Mouse (Mus musculus): ENCODE measurements around the gene Wdr60. TPM values are rescaled to one million over a fixed set of nuclear protein-coding genes. Genes with fewer than 3 reads are reported as not detected.

Gene Wdr60
- 5.0 and 7.7 TPM in 2 replicates for polyA plus RNA-seq (2012)

DNA sequence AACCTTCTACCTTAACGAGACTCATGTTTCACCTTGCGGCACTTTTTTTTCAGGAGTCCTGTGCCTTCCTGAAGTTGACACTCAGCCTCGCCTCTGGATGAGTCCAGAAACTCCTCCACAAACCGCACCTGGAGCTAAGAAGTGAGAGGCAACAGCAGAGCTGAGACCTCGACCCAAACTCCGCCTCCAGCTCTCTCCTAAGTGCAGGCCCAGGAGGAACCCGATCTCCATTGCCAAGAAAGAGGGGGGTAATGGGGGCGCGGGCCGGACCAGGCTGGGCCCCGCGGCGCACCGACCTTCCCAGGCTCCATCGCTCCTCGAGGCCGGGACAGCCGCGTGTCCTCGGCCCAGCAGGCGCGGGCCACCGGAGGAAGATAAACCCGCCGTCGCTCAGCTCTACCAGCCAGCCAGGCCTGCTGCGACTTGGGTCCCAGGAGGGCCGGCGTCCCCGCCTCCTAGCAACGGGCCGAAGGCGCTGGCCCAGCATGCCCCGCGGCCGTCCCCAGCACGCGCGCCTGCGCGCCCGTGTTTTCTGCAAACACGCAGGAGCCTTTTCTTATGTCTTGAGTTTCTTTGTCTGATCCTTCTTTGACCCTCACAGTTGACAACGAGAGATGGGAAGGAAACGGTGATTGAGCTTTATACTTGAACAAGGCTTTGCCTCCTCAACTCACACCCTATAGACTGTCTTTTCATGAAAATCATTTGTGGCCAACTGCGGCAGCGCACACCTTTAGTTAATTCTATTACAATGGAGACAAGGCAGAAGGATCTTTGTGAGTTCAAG, at the start of gene Wdr60:
Gene Wdr60 (minus strand): TSS at position 468 of the 787 bp plus-strand sequence.

DNA sequence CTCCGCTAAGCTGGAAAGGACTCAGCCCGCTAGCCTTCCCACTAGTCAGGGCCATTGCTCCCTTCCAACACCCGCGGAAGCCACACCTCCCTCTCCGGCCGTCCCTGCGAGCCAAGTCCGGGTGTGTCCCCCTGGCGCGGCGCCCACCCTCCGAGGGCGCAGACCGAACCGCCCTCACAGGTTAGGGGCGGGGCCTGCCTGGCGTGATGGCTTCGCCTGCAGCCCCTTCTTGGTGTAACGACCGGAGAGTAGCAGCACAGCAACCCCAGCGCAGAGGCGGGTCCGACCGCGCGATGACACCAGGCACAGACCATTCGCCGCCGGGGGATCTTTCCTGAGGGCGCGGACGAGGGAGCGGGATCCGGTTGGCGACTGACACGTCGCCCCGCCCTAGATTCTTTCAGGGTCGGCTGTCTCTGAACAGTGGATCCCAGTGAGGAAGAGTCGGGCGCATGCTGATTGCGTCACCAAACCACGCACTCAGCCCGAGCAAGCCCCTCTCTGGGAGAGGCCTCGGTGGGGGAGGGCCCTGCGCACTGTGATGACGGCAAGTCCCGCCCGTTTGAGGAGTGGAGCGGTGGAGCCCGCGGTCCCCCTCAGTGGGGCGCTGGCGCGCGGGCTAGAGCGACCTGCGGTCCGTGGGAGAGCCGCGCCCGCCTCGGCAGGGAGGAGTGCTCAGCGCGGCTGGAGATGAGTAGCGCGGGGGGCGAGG, 18.0 kb upstream of the Wdr60 start, which contains the start of gene Esyt2:
Gene Esyt2 (plus strand): TSS at position 544 of the 712 bp plus-strand sequence.

DNA sequence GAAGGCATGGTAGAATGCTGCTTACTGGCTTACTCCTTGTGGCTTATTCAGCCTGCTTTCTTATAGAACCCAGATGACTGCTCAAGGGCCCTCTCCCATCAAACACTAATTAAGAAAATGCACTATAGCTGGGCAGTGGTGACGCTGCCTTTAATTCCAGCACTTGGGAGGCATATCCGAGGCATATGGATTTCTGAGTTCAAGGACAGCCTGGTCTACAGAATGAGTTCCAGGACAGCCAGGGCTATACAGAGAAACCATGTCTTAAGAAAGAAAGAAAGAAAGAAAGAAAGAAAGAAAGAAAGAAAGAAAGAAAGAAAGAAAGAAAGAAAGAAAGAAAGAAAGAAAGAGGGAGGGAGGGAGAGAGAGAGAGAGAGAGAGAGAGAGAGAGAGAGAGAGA, 12.3 kb upstream of the Wdr60 start, which contains the start of gene Gm11027:
Gene Gm11027 (plus strand): TSS at position 301 of the 400 bp plus-strand sequence.

Other genes with a start within 250 kb of the Wdr60 start
- gene Zfp386, start 215.3 kb downstream of the Wdr60 start, polyA plus RNA-seq (2012), result 2.2 and 2.8 TPM in 2 replicates
- gene Vipr2, start 185.3 kb downstream of the Wdr60 start, polyA plus RNA-seq (2012), result 3.5 and 4.1 TPM in 2 replicates
- gene Gm11027, start 12.4 kb upstream of the Wdr60 start, polyA plus RNA-seq (2012), result not detected in 2 replicates
- 12.2 and 15.8 TPM in 2 replicates for gene Esyt2, start 18.2 kb upstream of the Wdr60 start, polyA plus RNA-seq (2012)
- gene Ncapg2, start 142.4 kb upstream of the Wdr60 start, polyA plus RNA-seq (2012), result 13.9 and 29.4 TPM in 2 replicates
- 0.03 TPM in 1 of 2 replicates, not detected in the other for gene Ptprn2, start 222.7 kb upstream of the Wdr60 start, polyA plus RNA-seq (2012)

Measured in megakaryocyte-erythroid progenitor cell, adult 5 weeks (primary cell).